Mouse (Mus musculus) heart, adult 2 months (tissue): ENCODE measurements at regions not wholly inside any gene's neighbourhood (a gene's known extent, or its start where the extent isn't known, plus 50 kb on each side); places are given as distances from the start of the nearest gene placed in this dataset.

ENCODE experiments used
- CTCF ChIP-seq: fragments of 200-600 bp; IDR thresholded peaks from 2 replicates; pipeline ENCODE4 v1.8.1; 2022; ENCODE audit warnings: antibody characterized with exemption, mild to moderate bottlenecking, moderate library complexity
- EP300 ChIP-seq: fragments of 200-500 bp; IDR thresholded peaks from 2 replicates; pipeline ENCODE4 v1.6.1; 2011; ENCODE audit warnings: low read depth, low read length, control low read depth; ENCODE audit not compliant: insufficient read depth
- POLR2A ChIP-seq: fragments of 200-500 bp; IDR thresholded peaks from 2 replicates; pipeline ENCODE4 v1.6.1; 2011; ENCODE audit warnings: mild to moderate bottlenecking, low read depth, low read length, control low read depth; ENCODE audit not compliant: insufficient read depth

GRCm38 (mm10) chr2:167857911-167858310, 73.9 kb upstream of the Ptpn1 start:
- no peak for TF ChIP-seq EP300
- TF ChIP-seq CTCF: no peak
- TF ChIP-seq POLR2A: no peak
